Mouse (Mus musculus): Measurements from ENCODE around the gene Thap11.

DNA sequence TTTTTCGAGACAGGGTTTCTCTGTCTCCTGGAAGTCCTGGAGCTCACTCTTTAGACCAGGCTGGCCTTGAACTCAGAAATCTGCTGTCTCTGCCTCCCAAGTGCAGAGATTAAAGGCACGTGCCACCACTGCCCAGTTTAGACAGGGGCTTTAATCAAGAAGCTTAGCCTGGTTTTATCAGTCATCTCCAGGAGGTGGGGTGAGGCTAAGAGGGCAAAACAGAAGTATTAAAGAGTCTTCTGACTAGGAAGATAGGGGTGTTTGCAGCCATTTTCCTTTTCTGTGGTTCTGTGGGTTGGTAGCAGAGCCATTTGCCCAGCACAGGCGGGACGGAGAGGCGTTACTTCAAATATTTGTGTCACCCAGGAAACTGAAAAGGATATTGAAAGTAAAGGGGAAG is 4.4 kb downstream of the Thap11 start:
- TF ChIP-seq ZMIZ1 (IDR thresholded peaks at IDR 0.05; ENCODE audit: low read depth, low read length) (no peak), CTCF (conservative IDR thresholded peaks at IDR 0.05 in 1 of 2, IDR thresholded peaks at IDR 0.05 in 1 of 2; ENCODE audit: low read depth in 2 of 2, low read length in 2 of 2) (no peak), UBTF (IDR thresholded peaks at IDR 0.05; ENCODE audit: low read depth, low read length) (no peak), USF1 (IDR thresholded peaks at IDR 0.05; ENCODE audit: low read depth, low read length) (no peak), MYC (IDR thresholded peaks at IDR 0.05; ENCODE audit: low read depth, low read length) (no peak), POLR2A (IDR thresholded peaks at IDR 0.05; ENCODE audit: low read depth, low read length) (no peak), NELFE (IDR thresholded peaks at IDR 0.05; ENCODE audit: low read depth, low read length) (no peak), ZNF384 (IDR thresholded peaks at IDR 0.05; ENCODE audit: low read depth, low read length) (no peak)
